8 mouse cellular contexts compared by ENCODE assay signal in the genomic region with DNA sequence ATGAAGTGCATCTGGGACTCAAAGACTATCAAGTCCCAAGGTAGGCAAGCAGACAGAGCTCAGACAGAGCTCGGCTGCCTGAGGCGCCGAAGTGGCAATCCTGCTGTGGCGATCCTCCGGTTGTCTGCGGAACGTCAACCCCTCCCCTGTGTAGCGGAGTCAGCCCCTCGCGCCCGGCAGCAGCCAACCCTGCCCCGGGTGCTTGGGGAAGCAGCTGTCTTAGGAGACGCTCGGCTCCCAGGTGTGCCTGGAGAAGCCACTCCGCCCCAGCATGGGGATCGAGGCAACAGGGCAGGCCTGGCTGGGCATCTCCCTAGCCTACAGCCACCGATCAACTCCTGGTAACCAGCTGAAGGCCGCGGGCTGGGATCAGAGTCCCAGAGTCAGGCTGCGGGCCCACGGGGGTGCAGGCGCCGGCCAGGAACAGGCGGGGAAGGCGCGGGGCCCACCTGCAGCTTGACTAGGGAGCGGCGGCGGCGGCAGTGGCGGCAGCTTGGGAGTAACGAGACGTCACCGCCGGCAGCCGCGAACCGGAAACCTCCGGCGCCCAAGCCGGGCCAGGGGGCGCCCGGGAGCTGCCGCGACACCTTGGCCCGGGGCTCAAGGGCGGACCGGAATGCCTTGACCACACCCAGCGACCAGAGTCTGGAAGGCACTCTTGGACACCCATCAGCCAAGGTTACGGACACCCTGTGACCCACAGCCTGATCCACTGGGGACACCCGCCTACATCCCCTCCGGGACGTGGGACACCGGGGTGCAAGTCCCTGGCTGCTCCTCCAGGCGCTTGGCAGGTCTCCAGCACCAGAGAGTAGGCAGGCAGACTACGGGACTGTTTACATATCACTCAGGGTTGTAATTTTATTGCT. TPM values are rescaled to one million over a fixed set of nuclear protein-coding genes. Genes with fewer than 3 reads are reported as not detected.
DNase-seq lines count a peak whose midpoint lies in the region; ATAC-seq and TF ChIP-seq lines count a peak whose summit lies in the region.

TSS of gene Eogt (minus strand) at position 800 of the 869 bp plus-strand sequence.

- H3K4me2 ChIP-seq in forebrain, embryonic 15.5 days (replicated peaks) = peak within 1 kb of the TSS; percentile 97
- H3K4me2 ChIP-seq in neural tube, embryonic 14.5 days (ENCODE audit: low read depth, low read length) = peak within 1 kb of the TSS; percentile 98

- H3K27me3 ChIP-seq in ES-Bruce4 (ENCODE audit: control insufficient read depth, insufficient read depth, low read length, poor library complexity, severe bottlenecking) = no peaks in the 10 kb centered on the region
- H3K27me3 ChIP-seq in forebrain, embryonic 15.5 days = no peaks in the 10 kb centered on the region
- H3K27me3 ChIP-seq in neural tube, embryonic 14.5 days (ENCODE audit: control insufficient read depth, insufficient read depth, low read length) = no peaks in the 10 kb centered on the region
- no peaks in the 10 kb centered on the region for H3K27me3 ChIP-seq in testis, adult 2 months (ENCODE audit: control insufficient read depth, insufficient read depth, low read length)

- H3K36me3 ChIP-seq in ES-Bruce4 (ENCODE audit: control insufficient read depth, insufficient read depth, low read length, poor library complexity, severe bottlenecking) = no peaks in the 10 kb centered on the region
- H3K36me3 ChIP-seq in forebrain, embryonic 15.5 days = peaks cover 2% of the 10 kb centered on the region; the same call in 1 of the 2 replicates
- no peaks in the 10 kb centered on the region for H3K36me3 ChIP-seq in neural tube, embryonic 14.5 days (ENCODE audit: control insufficient read depth, insufficient read depth, low read length)
- H3K36me3 ChIP-seq in testis, adult 2 months (ENCODE audit: control insufficient read depth, insufficient read depth, low read length) = no peaks in the 10 kb centered on the region

- peak within 1 kb of the TSS; percentile 88 for H3K9ac ChIP-seq in ES-Bruce4 (ENCODE audit: low read depth, poor library complexity, severe bottlenecking)
- peak within 1 kb of the TSS; percentile 72 for H3K9ac ChIP-seq in forebrain, embryonic 15.5 days (replicated peaks)
- H3K9ac ChIP-seq in neural tube, embryonic 14.5 days (replicated peaks; ENCODE audit: low read depth, low read length) = peak within 1 kb of the TSS; percentile 89

- peak; percentile 60; the same call in 1 of the 2 replicates for TF ChIP-seq EP300 in ES-Bruce4 (IDR thresholded peaks at IDR 0.05; ENCODE audit: insufficient read depth, low read depth, low read length)

- TF ChIP-seq POLR2A in ES-Bruce4 (IDR thresholded peaks at IDR 0.05; ENCODE audit: insufficient read depth, low read length) = no peak
- TF ChIP-seq POLR2A in testis, adult 2 months (IDR thresholded peaks at IDR 0.05; ENCODE audit: control insufficient read depth, low read depth, low read length) = no peak

- no peaks in the 10 kb centered on the region for H3K9me3 ChIP-seq in ES-Bruce4 (replicated peaks; ENCODE audit: control insufficient read depth, insufficient read depth, low read length, poor library complexity, severe bottlenecking)
- no peaks in the 10 kb centered on the region for H3K9me3 ChIP-seq in forebrain, embryonic 15.5 days
- no peaks in the 10 kb centered on the region for H3K9me3 ChIP-seq in neural tube, embryonic 14.5 days (ENCODE audit: control insufficient read depth, low read length)

- intact Hi-C loops in heart, postnatal 14 days (cut with DNase I) = no loop called here

- ATAC-seq in cerebellum, adult (ENCODE audit: insufficient number of reproducible peaks, low FRiP score, low TSS enrichment) = peak; percentile 82
- peak; percentile 75 for ATAC-seq in forebrain, embryonic 15.5 days (replicated peaks)
- ATAC-seq in neural tube, embryonic 14.5 days (ENCODE audit: low read depth) = peak; percentile 80

- peak within 1 kb of the TSS; percentile 76 for H3K4me3 ChIP-seq in ES-Bruce4 (ENCODE audit: low read depth, low read length)
- H3K4me3 ChIP-seq in forebrain, embryonic 15.5 days = peak within 1 kb of the TSS; percentile 63
- H3K4me3 ChIP-seq in neural tube, embryonic 14.5 days (ENCODE audit: low read depth, low read length) = peak within 1 kb of the TSS; percentile 56
- peak within 1 kb of the TSS; percentile 78 for H3K4me3 ChIP-seq in testis, adult 2 months (ENCODE audit: control insufficient read depth, low read depth, low read length)

- peak within 1 kb of the TSS; percentile 74 for H3K27ac ChIP-seq in ES-Bruce4 (ENCODE audit: insufficient read depth, low read length)
- peak within 1 kb of the TSS; percentile 61 for H3K27ac ChIP-seq in forebrain, embryonic 15.5 days (replicated peaks)
- H3K27ac ChIP-seq in neural tube, embryonic 14.5 days (ENCODE audit: low read depth, low read length) = peak within 1 kb of the TSS; percentile 86
- peak within 1 kb of the TSS; percentile 11; the same call in 1 of the 2 replicates for H3K27ac ChIP-seq in testis, adult 2 months (ENCODE audit: control insufficient read depth, insufficient read depth, low read depth, low read length)

- peak; percentile 7 for TF ChIP-seq CTCF in ES-Bruce4 (IDR thresholded peaks at IDR 0.05; ENCODE audit: low read depth, low read length)
- no peak for TF ChIP-seq CTCF in testis, adult 2 months (IDR thresholded peaks at IDR 0.05; ENCODE audit: control insufficient read depth, insufficient read depth, insufficient replicate concordance, low read depth, low read length)

- peak; percentile 88 to 90 for DNase-seq in heart, postnatal 14 days
- peak; percentile 65 for DNase-seq in layer of hippocampus, adult 11-12 months (ENCODE audit: low spot score)
- DNase-seq in lung, adult 18-20 months = peak; percentile 88 to 91

- under 1% methylated on average over 56 of the region's 56 CpGs for WGBS in forebrain, embryonic 15.5 days
- under 1% methylated on average over 56 of the region's 56 CpGs for WGBS in neural tube, embryonic 14.5 days

- H3K4me1 ChIP-seq in ES-Bruce4 (ENCODE audit: control insufficient read depth, insufficient read depth, low read length) = no peaks in the 10 kb centered on the region
- H3K4me1 ChIP-seq in forebrain, embryonic 15.5 days = peaks cover 20% of the 10 kb centered on the region
- H3K4me1 ChIP-seq in neural tube, embryonic 14.5 days (ENCODE audit: control insufficient read depth, insufficient read depth, low read length) = peaks cover 5% of the 10 kb centered on the region; the same call in 1 of the 2 replicates
- peaks cover 2% of the 10 kb centered on the region; the same call in 1 of the 2 replicates for H3K4me1 ChIP-seq in testis, adult 2 months (ENCODE audit: control insufficient read depth, insufficient read depth, low read length)

RNA-seq across cellular contexts. Expression of gene Eogt, which starts in this region (rescaled TPM):
- 28.2 and 37.9 TPM in 2 replicates for polyA plus RNA-seq in ES-Bruce4 (2011; ENCODE audit: insufficient read depth, insufficient read length, low read depth, missing spikeins)
- polyA plus RNA-seq in forebrain, embryonic 15.5 days (2015; fragmentation: Nextera tagmentation; extraction: Ambion mirVana) = 8.0 and 8.2 TPM in 2 replicates
- 10 to 100 TPM; 15.7 to 16.6 TPM for total RNA-seq in heart, postnatal 14 days (2021)
- 9.9 and 11.3 TPM in 2 replicates for polyA plus RNA-seq in neural tube, embryonic 14.5 days (2014; fragmentation: Nextera tagmentation; extraction: Ambion mirVana)
- polyA plus RNA-seq in testis, adult 2 months (2012; rRNA removed) = 3.4 and 4.5 TPM in 2 replicates

Comparison
In these comparisons a context has a peak if more than half of its experiments do, and no peak if none do; other contexts are left out.
1. Peak in every context shown above with its lines: DNase-seq, ATAC-seq, H3K4me3 ChIP-seq and H3K27ac ChIP-seq.
2. H3K27ac ChIP-seq: peak in every context shown above with its lines; median percentile 86 in neural tube, embryonic 14.5 days; 74 in ES-Bruce4; 61 in forebrain, embryonic 15.5 days; 11 in testis, adult 2 months.